Mouse (Mus musculus): Measurements from ENCODE around the gene Nav3. TPM values are rescaled to one million over a fixed set of nuclear protein-coding genes. Genes with fewer than 3 reads are reported as not detected.

Gene Nav3
- polyA plus RNA-seq, 1 experiment, result not detected

- no peaks in the 10 kb centered on the region for H3K4me1 ChIP-seq (ENCODE audit: control insufficient read depth, insufficient read depth, low read length)
- no peak overlapping the region for H3K27ac ChIP-seq (ENCODE audit: insufficient read depth, low read depth, low read length)
- H3K4me3 ChIP-seq (ENCODE audit: insufficient read depth, low read length), result no peak overlapping the region
- TF ChIP-seq CTCF (IDR thresholded peaks at IDR 0.05; ENCODE audit: low read depth, low read length) (no peak), POLR2A (IDR thresholded peaks at IDR 0.05; ENCODE audit: borderline replicate concordance, low read depth, low read length) (no peak)
These were observed 296.5 kb downstream of the Nav3 start for GRCm38 (mm10) chr10:110159548-110159947.

GRCm38 (mm10) chr10:110158122-110158521 lies 297.9 kb downstream of the Nav3 start:
- no peaks in the 10 kb centered on the region for H3K4me1 ChIP-seq (ENCODE audit: control insufficient read depth, insufficient read depth, low read length)
- H3K27ac ChIP-seq (ENCODE audit: insufficient read depth, low read depth, low read length), result no peak overlapping the region
- TF ChIP-seq CTCF (IDR thresholded peaks at IDR 0.05; ENCODE audit: low read depth, low read length), result no peak
- no peak for TF ChIP-seq POLR2A (IDR thresholded peaks at IDR 0.05; ENCODE audit: borderline replicate concordance, low read depth, low read length)
- no peak overlapping the region for H3K4me3 ChIP-seq (ENCODE audit: insufficient read depth, low read length)

- Histone ChIP-seq H3K4me1 (ENCODE audit: control insufficient read depth, insufficient read depth, low read length) (no peaks in the 10 kb centered on the region), H3K27ac (ENCODE audit: insufficient read depth, low read depth, low read length) (no peak overlapping the region), H3K4me3 (ENCODE audit: insufficient read depth, low read length) (no peak overlapping the region)
- no peak for TF ChIP-seq CTCF (IDR thresholded peaks at IDR 0.05; ENCODE audit: low read depth, low read length)
- TF ChIP-seq POLR2A (IDR thresholded peaks at IDR 0.05; ENCODE audit: borderline replicate concordance, low read depth, low read length), result no peak
These were observed 299.6 kb downstream of the Nav3 start for GRCm38 (mm10) chr10:110156412-110156811.

GRCm38 (mm10) chr10:110155494-110155893 lies 300.5 kb downstream of the Nav3 start:
- TF ChIP-seq POLR2A (IDR thresholded peaks at IDR 0.05; ENCODE audit: borderline replicate concordance, low read depth, low read length) (no peak), CTCF (IDR thresholded peaks at IDR 0.05; ENCODE audit: low read depth, low read length) (no peak)
- Histone ChIP-seq H3K27ac (ENCODE audit: insufficient read depth, low read depth, low read length) (no peak overlapping the region), H3K4me1 (ENCODE audit: control insufficient read depth, insufficient read depth, low read length) (no peaks in the 10 kb centered on the region), H3K4me3 (ENCODE audit: insufficient read depth, low read length) (no peak overlapping the region)

- no peak overlapping the region for H3K27ac ChIP-seq (ENCODE audit: insufficient read depth, low read depth, low read length)
- no peak for TF ChIP-seq CTCF (IDR thresholded peaks at IDR 0.05; ENCODE audit: low read depth, low read length)
- TF ChIP-seq POLR2A (IDR thresholded peaks at IDR 0.05; ENCODE audit: borderline replicate concordance, low read depth, low read length), result no peak
- no peak overlapping the region for H3K4me3 ChIP-seq (ENCODE audit: insufficient read depth, low read length)
- no peaks in the 10 kb centered on the region for H3K4me1 ChIP-seq (ENCODE audit: control insufficient read depth, insufficient read depth, low read length)
These were observed 301.1 kb downstream of the Nav3 start for GRCm38 (mm10) chr10:110154873-110155237.

GRCm38 (mm10) chr10:110154001-110154872 lies 301.8 kb downstream of the Nav3 start:
- no peak overlapping the region for H3K4me3 ChIP-seq (ENCODE audit: insufficient read depth, low read length)
- H3K27ac ChIP-seq (ENCODE audit: insufficient read depth, low read depth, low read length), result no peak overlapping the region
- no peak for TF ChIP-seq CTCF (IDR thresholded peaks at IDR 0.05; ENCODE audit: low read depth, low read length)
- no peak for TF ChIP-seq POLR2A (IDR thresholded peaks at IDR 0.05; ENCODE audit: borderline replicate concordance, low read depth, low read length)
- no peaks in the 10 kb centered on the region for H3K4me1 ChIP-seq (ENCODE audit: control insufficient read depth, insufficient read depth, low read length)

- no peak overlapping the region for H3K4me3 ChIP-seq (ENCODE audit: insufficient read depth, low read length)
- H3K27ac ChIP-seq (ENCODE audit: insufficient read depth, low read depth, low read length), result no peak overlapping the region
- no peaks in the 10 kb centered on the region for H3K4me1 ChIP-seq (ENCODE audit: control insufficient read depth, insufficient read depth, low read length)
- TF ChIP-seq CTCF (IDR thresholded peaks at IDR 0.05; ENCODE audit: low read depth, low read length) (no peak), POLR2A (IDR thresholded peaks at IDR 0.05; ENCODE audit: borderline replicate concordance, low read depth, low read length) (no peak)
These were observed 335.4 kb downstream of the Nav3 start for GRCm38 (mm10) chr10:110120572-110120971.

GRCm38 (mm10) chr10:110117341-110117740 lies 338.7 kb downstream of the Nav3 start:
- no peak overlapping the region for H3K4me3 ChIP-seq (ENCODE audit: insufficient read depth, low read length)
- H3K4me1 ChIP-seq (ENCODE audit: control insufficient read depth, insufficient read depth, low read length), result no peaks in the 10 kb centered on the region
- TF ChIP-seq CTCF (IDR thresholded peaks at IDR 0.05; ENCODE audit: low read depth, low read length) (no peak), POLR2A (IDR thresholded peaks at IDR 0.05; ENCODE audit: borderline replicate concordance, low read depth, low read length) (no peak)
- H3K27ac ChIP-seq (ENCODE audit: insufficient read depth, low read depth, low read length), result no peak overlapping the region

GRCm38 (mm10) chr10:110112669-110113458 lies 343.1 kb downstream of the Nav3 start:
- no peak overlapping the region for H3K27ac ChIP-seq (ENCODE audit: insufficient read depth, low read depth, low read length)
- H3K4me1 ChIP-seq (ENCODE audit: control insufficient read depth, insufficient read depth, low read length), result no peaks in the 10 kb centered on the region
- TF ChIP-seq POLR2A (IDR thresholded peaks at IDR 0.05; ENCODE audit: borderline replicate concordance, low read depth, low read length) (no peak), CTCF (IDR thresholded peaks at IDR 0.05; ENCODE audit: low read depth, low read length) (no peak)
- H3K4me3 ChIP-seq (ENCODE audit: insufficient read depth, low read length), result no peak overlapping the region

- H3K27ac ChIP-seq (ENCODE audit: insufficient read depth, low read depth, low read length), result no peak overlapping the region
- no peaks in the 10 kb centered on the region for H3K4me1 ChIP-seq (ENCODE audit: control insufficient read depth, insufficient read depth, low read length)
- TF ChIP-seq POLR2A (IDR thresholded peaks at IDR 0.05; ENCODE audit: borderline replicate concordance, low read depth, low read length) (no peak), CTCF (IDR thresholded peaks at IDR 0.05; ENCODE audit: low read depth, low read length) (no peak)
- H3K4me3 ChIP-seq (ENCODE audit: insufficient read depth, low read length), result no peak overlapping the region
These were observed 352.7 kb downstream of the Nav3 start for GRCm38 (mm10) chr10:110103255-110103654.
